Mouse (Mus musculus): ENCODE data around the gene Tnr.

The Tnr gene

GRCm38 (mm10) chr1:159629822-159630589 lies 106.4 kb downstream of the Tnr start:
- DNase-seq (ENCODE audit: low read depth, low spot score), result no peak

GRCm38 (mm10) chr1:159632558-159632957 lies 109.0 kb downstream of the Tnr start:
- no peak for DNase-seq (ENCODE audit: low read depth, low spot score)

- DNase-seq (ENCODE audit: low read depth, low spot score), result peak; percentile 70
Measured at GRCm38 (mm10) chr1:159639408-159639807, 115.8 kb downstream of the Tnr start.

- DNase-seq (ENCODE audit: low read depth, low spot score), result no peak
Measured at GRCm38 (mm10) chr1:159645719-159646118, 122.2 kb downstream of the Tnr start.

GRCm38 (mm10) chr1:159650486-159650885 lies 126.9 kb downstream of the Tnr start:
- DNase-seq (ENCODE audit: low read depth, low spot score), result no peak

- no peak for DNase-seq (ENCODE audit: low read depth, low spot score)
Measured at GRCm38 (mm10) chr1:159655241-159655640, 131.7 kb downstream of the Tnr start.

GRCm38 (mm10) chr1:159657856-159658542 lies 134.4 kb downstream of the Tnr start:
- DNase-seq (ENCODE audit: low read depth, low spot score), result no peak

GRCm38 (mm10) chr1:159660620-159661501 lies 137.3 kb downstream of the Tnr start:
- no peak for DNase-seq (ENCODE audit: low read depth, low spot score)

GRCm38 (mm10) chr1:159664496-159664895 lies 140.9 kb downstream of the Tnr start:
- no peak for DNase-seq (ENCODE audit: low read depth, low spot score)

- peak; percentile 70 for DNase-seq (ENCODE audit: low read depth, low spot score)
Measured at GRCm38 (mm10) chr1:159664945-159665344, 141.4 kb downstream of the Tnr start.

GRCm38 (mm10) chr1:159670629-159671150 lies 147.1 kb downstream of the Tnr start:
- DNase-seq (ENCODE audit: low read depth, low spot score), result peak; percentile 68

GRCm38 (mm10) chr1:159671181-159671580 lies 147.6 kb downstream of the Tnr start:
- DNase-seq (ENCODE audit: low read depth, low spot score), result no peak

GRCm38 (mm10) chr1:159674240-159674639 lies 150.7 kb downstream of the Tnr start:
- DNase-seq (ENCODE audit: low read depth, low spot score), result no peak

- DNase-seq (ENCODE audit: low read depth, low spot score), result no peak
Measured at GRCm38 (mm10) chr1:159675472-159675871, 151.9 kb downstream of the Tnr start.

- no peak for DNase-seq (ENCODE audit: low read depth, low spot score)
Measured at GRCm38 (mm10) chr1:159678221-159678935, 154.8 kb downstream of the Tnr start.

- no peak for DNase-seq (ENCODE audit: low read depth, low spot score)
Measured at GRCm38 (mm10) chr1:159681252-159681651, 157.7 kb downstream of the Tnr start.

GRCm38 (mm10) chr1:159686476-159687231 lies 163.1 kb downstream of the Tnr start:
- no peak for DNase-seq (ENCODE audit: low read depth, low spot score)

GRCm38 (mm10) chr1:159696717-159697116 lies 173.1 kb downstream of the Tnr start:
- DNase-seq (ENCODE audit: low read depth, low spot score), result no peak

GRCm38 (mm10) chr1:159702038-159702437 lies 178.5 kb downstream of the Tnr start:
- no peak for DNase-seq (ENCODE audit: low read depth, low spot score)

- DNase-seq (ENCODE audit: low read depth, low spot score), result no peak
Measured at GRCm38 (mm10) chr1:159704925-159705324, 181.4 kb downstream of the Tnr start.
